Mouse (Mus musculus) spleen, postnatal 10 days (tissue): ENCODE measurements around the gene Nell1.

Source experiments
- DNase-seq, 2 experiments: peaks; one replicate each; pipeline ENCODE4 v3.0.0; 2021 to 2022; ENCODE audit warnings: low spot score in 2 of 2

The Nell1 gene

GRCm38 (mm10) chr7:50260016-50260415 lies 285.4 kb downstream of the Nell1 start:
- no peak for DNase-seq

DNA sequence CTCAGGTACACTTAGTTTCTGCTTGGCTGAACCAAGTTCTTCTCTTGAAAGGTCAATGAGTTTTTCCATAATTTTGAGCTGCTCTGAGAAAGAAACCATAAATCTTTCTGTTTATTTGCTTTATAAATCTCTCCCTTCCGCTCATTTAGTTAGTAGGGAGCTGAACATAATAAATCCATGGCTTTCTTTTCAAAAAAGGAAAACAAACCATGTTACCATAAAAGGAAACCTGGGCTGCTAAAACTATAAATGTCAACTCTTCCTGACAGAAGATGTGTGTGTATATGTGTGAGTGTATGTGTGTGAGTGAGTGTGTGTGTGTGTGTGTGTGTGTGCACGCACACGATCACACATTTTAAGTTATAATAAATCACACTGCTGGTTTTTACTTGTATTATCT lies 320.8 kb downstream of the Nell1 start:
- no peak for DNase-seq

- no peak for DNase-seq
Observed at GRCm38 (mm10) chr7:50338226-50338625, 363.6 kb downstream of the Nell1 start.

DNA sequence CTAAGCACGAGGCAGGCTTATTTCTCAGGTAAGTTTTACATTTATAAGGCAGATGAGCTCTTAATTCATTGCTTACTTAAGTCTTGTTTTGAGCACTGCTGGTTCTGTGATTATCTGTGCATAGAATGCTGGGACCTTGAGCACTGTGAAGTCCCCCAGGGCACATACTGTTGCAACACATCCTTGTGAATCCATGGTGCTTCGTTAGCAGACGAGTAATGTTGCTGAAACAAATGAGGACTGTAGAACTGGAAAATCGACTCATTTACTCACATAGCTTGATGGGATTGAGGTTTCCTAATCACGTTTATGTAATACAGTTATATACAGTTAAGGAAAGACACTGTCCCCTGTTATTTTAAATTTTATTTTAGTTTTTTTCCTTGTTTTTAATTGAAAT lies 364.1 kb downstream of the Nell1 start:
- no peak for DNase-seq

DNA sequence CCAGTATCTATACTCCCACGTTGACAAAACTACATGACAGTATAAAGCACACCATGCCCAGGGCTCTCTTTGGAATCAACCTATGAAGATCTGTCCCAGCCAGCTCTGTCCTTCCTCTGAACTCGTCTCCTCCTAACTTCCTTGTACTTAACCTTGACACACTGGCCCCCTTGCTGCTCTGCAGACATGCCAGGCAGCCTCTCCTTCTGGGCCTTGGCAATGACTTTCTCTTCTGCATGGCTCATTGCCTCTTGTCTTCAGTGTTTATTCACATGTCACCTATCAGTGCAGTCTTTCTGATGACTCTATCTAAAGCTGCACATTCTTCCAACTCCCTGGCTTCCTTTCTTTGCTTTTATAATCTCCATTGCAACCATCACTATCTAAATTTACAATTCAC lies 376.9 kb downstream of the Nell1 start:
- DNase-seq, result no peak

GRCm38 (mm10) chr7:50357213-50357612 lies 382.5 kb downstream of the Nell1 start:
- DNase-seq, result no peak

GRCm38 (mm10) chr7:50362039-50362438 lies 387.4 kb downstream of the Nell1 start:
- DNase-seq, result no peak

DNA sequence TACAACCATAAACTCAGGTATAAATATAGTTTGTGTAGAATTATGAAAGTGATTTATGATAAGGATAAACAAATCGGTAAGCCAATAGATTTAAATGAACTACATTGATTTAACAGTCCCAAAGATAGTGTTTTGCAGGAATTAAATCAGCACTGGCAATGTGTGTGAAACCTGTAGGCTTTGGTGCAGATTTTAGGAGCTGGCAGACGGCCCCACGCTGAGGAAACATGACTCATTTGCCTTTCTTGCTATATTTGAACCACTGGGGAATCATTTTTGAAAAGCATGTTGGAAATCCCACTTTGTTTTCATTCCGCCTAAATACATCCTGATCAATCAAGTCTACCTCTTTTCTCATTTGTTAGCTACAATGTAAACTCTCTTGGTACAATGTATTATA lies 400.2 kb downstream of the Nell1 start:
- no peak for DNase-seq

DNA sequence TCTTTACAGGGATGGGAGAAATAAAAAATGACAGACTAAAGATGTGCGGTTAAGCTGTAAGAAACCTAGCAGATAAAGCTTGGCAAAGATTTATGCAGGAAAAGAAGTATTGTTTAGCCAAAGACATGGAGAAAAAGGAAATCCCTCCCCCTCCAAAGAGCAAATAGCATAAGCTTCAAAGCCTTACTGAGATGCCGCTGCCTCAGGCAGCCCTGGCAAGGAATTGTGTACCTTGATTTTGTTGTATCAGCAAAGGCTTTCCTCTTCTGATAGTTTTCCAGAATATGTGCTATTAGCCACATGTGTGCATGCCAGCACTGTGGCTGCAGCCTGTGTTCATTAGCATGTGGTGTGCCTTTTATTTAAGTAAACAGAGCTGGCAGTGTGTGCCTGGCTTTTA lies 435.8 kb downstream of the Nell1 start:
- no peak for DNase-seq

- DNase-seq, result no peak
Observed at GRCm38 (mm10) chr7:50419976-50420375, 445.3 kb downstream of the Nell1 start.

- DNase-seq, result no peak
Observed at GRCm38 (mm10) chr7:50422422-50423195, 447.9 kb downstream of the Nell1 start.

DNA sequence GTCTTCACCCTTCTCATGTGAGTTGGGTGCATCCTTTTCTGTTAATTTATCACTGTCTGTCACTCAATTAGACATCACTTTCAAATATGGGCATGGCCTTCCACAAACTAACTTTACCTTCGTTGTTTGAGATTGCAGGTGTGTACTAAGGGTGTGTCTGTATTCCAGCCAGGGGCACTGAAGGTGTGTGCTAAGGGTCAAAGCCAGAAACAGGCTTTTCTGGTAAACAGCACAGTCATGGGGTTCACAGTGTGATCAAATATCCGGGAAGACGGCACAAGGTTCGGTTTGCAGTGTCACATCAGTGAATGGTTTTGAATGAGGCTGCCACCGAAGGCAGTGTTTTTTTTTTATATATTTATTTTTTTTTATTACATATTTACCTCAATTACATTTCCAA lies 455.1 kb downstream of the Nell1 start:
- no peak for DNase-seq

DNA sequence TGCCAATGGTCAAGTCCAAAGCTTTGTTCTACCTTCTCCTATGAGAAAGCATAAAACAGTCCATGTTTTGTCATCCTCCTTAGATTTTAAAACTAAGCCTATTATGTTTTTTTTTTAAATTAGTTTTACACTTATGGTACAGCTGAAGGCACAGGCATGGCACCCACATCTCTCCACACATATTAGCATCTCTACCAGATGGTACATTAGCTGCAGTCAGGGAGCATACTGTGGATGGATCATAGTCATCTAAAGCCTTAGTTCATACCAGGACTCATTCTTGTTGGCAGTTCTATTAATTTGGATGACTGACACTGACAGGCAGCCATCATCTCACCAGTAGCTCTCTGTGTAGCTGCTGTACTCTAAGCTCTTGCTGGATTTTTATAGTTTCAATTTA lies 466.6 kb downstream of the Nell1 start:
- no peak for DNase-seq

DNA sequence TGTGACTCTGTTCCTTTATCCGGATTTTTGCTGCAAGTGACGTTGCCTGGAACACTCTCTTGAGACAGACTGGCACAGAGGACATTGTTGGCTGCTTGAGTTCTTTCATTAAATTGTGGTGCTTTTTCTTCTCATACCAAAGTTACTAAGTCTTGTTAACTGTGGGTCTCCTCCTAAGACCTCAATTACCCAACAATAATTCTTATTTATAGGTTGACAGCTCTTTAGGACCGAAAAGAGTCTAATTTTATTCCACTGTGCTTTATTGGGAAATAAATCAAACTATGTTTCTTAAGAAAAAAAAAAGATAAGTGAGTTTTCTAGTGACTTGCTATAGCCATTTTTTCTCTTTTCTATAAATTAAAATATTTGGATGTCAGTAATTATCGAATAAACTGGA lies 472.7 kb downstream of the Nell1 start:
- no peak for DNase-seq

DNA sequence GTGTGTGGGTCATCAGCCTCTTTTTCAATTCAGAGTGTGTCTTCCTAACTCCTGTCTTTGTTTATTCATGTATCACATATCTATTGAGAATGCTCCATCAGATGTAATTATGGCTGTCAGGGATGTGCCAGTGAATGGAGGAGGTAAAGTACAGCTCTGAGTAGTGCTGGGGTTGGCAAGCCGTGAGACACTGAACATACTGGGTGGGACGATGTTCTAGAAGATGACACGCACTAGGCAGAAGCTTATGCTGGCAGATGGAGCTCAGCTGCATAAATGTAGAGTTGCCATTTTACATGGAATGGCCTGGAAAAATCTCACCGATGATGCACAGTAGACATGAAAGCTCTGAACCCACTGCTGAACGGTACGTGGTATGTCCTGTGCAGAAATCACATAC lies 493.1 kb downstream of the Nell1 start:
- no peak for DNase-seq

- DNase-seq, result no peak
Observed at GRCm38 (mm10) chr7:50470555-50470954, 495.9 kb downstream of the Nell1 start.

DNA sequence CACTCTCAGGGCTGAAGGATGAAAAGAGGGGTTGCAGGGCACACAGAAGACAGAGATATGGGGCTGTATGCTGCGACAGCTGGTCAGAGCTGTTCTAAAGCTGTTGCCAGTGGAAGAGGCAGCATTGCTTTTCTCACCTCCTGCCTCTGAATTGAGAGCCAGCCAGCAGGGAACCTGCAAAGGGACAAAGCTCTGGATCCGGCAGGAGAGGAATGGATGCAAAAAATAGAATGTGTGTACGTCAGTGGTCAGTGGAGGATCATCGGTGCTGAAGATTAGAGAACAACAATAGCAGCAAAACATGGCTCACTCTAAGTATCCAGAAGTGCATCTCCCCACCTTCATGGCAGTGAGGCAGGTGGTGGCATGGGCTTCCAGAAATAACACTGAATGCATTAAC lies 507.3 kb downstream of the Nell1 start:
- no peak for DNase-seq

- DNase-seq, result no peak
Observed at GRCm38 (mm10) chr7:50485304-50485703, 510.6 kb downstream of the Nell1 start.

DNA sequence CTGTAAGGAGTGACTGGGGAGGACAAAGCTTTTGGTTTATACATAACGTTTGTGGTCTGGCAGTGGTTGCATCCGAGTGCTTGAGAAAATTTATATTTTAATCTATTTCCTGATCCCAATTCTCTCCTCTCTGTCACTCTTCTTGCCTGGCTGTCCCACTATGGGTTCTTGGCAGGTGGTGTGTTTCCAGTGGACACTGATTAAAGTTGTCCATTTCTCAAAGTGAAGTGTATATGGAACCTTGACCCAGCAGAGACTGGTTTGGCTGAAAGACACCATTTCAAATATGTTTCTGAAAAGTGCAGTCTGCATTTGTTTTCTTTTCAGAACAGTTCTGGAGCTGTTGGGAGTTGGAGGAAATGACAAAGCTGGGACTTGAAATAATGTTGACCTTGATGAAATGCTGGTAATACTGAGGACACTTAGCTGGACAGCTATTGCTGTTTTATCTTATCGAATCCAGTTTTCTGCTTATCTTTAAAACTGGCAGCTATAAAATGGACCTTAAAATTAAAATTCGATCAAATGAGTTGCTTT lies 512.3 kb downstream of the Nell1 start:
- DNase-seq, result no peak

GRCm38 (mm10) chr7:50501562-50501961 lies 526.9 kb downstream of the Nell1 start:
- no peak for DNase-seq

DNA sequence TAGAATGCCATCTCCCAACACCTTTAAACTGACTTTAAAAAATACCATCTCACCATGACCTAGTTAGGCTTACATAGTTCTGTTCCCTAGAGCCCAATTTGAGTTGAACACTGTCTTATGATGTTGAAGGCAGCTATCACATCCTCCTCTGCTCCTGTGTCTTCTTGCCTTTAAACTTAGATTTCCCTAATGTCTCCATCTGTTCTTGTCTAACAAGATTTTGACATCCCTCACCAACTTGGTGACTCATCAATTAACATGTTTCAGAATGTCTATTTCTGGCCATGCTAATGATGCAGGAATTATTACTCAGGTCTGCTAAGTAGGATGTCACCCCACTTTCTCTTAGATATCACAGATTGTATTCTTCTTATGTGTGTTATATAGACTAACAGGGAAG lies 532.4 kb downstream of the Nell1 start:
- no peak for DNase-seq

DNA sequence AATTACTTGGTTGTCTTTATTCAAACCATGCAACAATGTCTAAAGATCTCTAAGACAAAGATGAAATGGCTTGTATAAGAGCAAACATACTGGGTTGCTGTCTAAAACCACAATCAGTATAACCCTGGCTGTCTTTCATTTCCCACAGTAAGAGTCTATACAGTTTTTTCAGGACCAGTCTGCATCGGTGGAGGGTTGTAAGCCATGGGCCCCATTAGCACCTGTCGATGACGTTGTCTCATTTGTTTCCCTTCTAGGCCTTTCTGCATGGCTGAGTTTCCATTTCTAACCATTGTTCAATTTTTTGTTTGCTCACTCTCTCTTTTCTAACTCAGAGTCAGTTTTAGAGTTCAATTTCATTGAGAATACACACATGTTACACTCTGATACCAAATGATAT lies 540.2 kb downstream of the Nell1 start:
- no peak for DNase-seq

DNA sequence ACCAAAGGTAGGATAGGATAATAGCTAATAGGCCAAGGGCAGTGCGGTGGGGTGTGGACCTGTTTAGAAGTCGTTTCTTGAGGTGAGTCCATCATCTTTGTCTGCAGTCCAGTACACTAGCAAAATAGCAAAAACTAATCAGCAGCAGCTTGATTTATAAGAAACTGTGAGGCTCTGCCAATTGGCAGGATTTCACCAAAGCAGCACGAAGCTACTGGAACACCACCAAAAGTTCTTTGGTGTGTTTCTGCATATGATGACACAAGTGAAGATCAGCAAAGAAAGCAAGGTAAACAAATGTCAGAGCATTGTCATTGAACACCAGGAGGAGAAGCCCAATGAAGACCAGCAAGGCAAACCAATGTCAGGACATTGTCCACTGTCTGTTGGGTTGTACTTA lies 542.0 kb downstream of the Nell1 start:
- DNase-seq, result no peak

GRCm38 (mm10) chr7:50543373-50543772 lies 568.7 kb downstream of the Nell1 start:
- no peak for DNase-seq
